Mouse (Mus musculus): ENCODE data around the gene Rab11a. TPM values are rescaled to one million over a fixed set of nuclear protein-coding genes. Genes with fewer than 3 reads are reported as not detected.
"Not testable (repeated sequence)": the region's sequence is repeated elsewhere in the genome, so short reads cannot be mapped to it uniquely, and the experiment has no call there.

The Rab11a gene
- polyA plus RNA-seq, 1 experiment from 2014 or later, result 408 TPM

GRCm38 (mm10) chr9:64693094-64693493, 44.5 kb downstream of the Rab11a start:
- Histone ChIP-seq H3K27me3 (ENCODE audit: control insufficient read depth, insufficient read depth, low read length) (no peaks in the 10 kb centered on the region), H3K36me3 (ENCODE audit: control insufficient read depth, insufficient read depth, low read length) (peaks cover 24% of the 10 kb centered on the region), H3K27ac (replicated peaks in 1 of 2; ENCODE audit: control insufficient read depth in 1 of 2, insufficient read depth in 1 of 2, low read depth in 2 of 2, low read length in 2 of 2) (no peak overlapping the region), H3K9ac (ENCODE audit: low read length) (no peak overlapping the region), H3K4me1 (ENCODE audit: control insufficient read depth in 2 of 2, insufficient read depth in 2 of 2, low read length in 2 of 2) (peaks cover 0 to 2% of the 10 kb centered on the region in 2 experiments; a peak in 1 of 4 replicates), H3K9me3 (ENCODE audit: control insufficient read depth, low read length) (no peaks in the 10 kb centered on the region), H3K4me2 (ENCODE audit: low read length) (no peak overlapping the region), H3K4me3 (ENCODE audit: control insufficient read depth in 1 of 2, insufficient read depth in 1 of 2, low read depth in 1 of 2, low read length in 2 of 2) (no peak overlapping the region)
- no peak for ATAC-seq (ENCODE audit: insufficient number of reproducible peaks, insufficient read depth, low FRiP score, low read depth)
- WGBS, result 78% methylated on average over 2 of the region's 2 CpGs

DNA sequence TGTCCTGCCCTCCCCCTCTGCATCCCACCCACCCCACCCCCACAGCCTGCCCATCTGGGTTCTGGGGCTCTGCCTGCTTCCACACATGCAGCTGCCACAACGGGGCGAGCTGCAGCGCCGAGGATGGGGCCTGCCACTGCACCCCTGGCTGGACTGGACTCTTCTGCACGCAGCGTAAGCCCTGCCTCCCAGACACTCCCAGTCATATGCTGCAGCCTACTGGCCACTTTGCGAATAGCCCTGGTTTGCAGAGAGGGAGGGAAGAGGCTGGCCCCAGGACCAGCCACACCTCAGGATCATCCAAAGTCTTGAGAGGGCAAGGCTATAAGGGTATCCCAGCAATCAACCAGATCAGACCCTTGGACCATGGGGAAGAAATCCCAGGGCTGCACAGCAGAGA, 46.4 kb downstream of the Rab11a start:
- ATAC-seq (ENCODE audit: insufficient number of reproducible peaks, insufficient read depth, low FRiP score, low read depth), result peak; percentile 36; the same call in 1 of the 2 replicates
- H3K27ac ChIP-seq (replicated peaks in 1 of 2; ENCODE audit: control insufficient read depth in 1 of 2, insufficient read depth in 1 of 2, low read depth in 2 of 2, low read length in 2 of 2), result no peak overlapping the region
- no peaks in the 10 kb centered on the region for H3K9me3 ChIP-seq (ENCODE audit: control insufficient read depth, low read length)
- H3K4me1 ChIP-seq (ENCODE audit: control insufficient read depth in 2 of 2, insufficient read depth in 2 of 2, low read length in 2 of 2), result peaks cover 0 to 2% of the 10 kb centered on the region in 2 experiments; a peak in 1 of 4 replicates
- no peaks in the 10 kb centered on the region for H3K27me3 ChIP-seq (ENCODE audit: control insufficient read depth, insufficient read depth, low read length)
- H3K36me3 ChIP-seq (ENCODE audit: control insufficient read depth, insufficient read depth, low read length), result peaks cover 22% of the 10 kb centered on the region
- H3K4me3 ChIP-seq (ENCODE audit: control insufficient read depth in 1 of 2, insufficient read depth in 1 of 2, low read depth in 1 of 2, low read length in 2 of 2), result no peak overlapping the region
- WGBS, result 10% methylated on average over 7 of the region's 7 CpGs
- H3K4me2 ChIP-seq (ENCODE audit: low read length), result no peak overlapping the region
- H3K9ac ChIP-seq (ENCODE audit: low read length), result no peak overlapping the region

GRCm38 (mm10) chr9:64690771-64691170, 46.8 kb downstream of the Rab11a start:
- no peak overlapping the region for H3K4me3 ChIP-seq (ENCODE audit: control insufficient read depth in 1 of 2, insufficient read depth in 1 of 2, low read depth in 1 of 2, low read length in 2 of 2)
- no peaks in the 10 kb centered on the region for H3K9me3 ChIP-seq (ENCODE audit: control insufficient read depth, low read length)
- no peaks in the 10 kb centered on the region for H3K27me3 ChIP-seq (ENCODE audit: control insufficient read depth, insufficient read depth, low read length)
- H3K27ac ChIP-seq (replicated peaks in 1 of 2; ENCODE audit: control insufficient read depth in 1 of 2, insufficient read depth in 1 of 2, low read depth in 2 of 2, low read length in 2 of 2), result no peak overlapping the region
- H3K4me1 ChIP-seq (ENCODE audit: control insufficient read depth in 2 of 2, insufficient read depth in 2 of 2, low read length in 2 of 2), result peaks cover 0 to 2% of the 10 kb centered on the region in 2 experiments; a peak in 1 of 4 replicates
- H3K4me2 ChIP-seq (ENCODE audit: low read length), result no peak overlapping the region
- H3K9ac ChIP-seq (ENCODE audit: low read length), result no peak overlapping the region
- peaks cover 22% of the 10 kb centered on the region for H3K36me3 ChIP-seq (ENCODE audit: control insufficient read depth, insufficient read depth, low read length)
- 83% methylated on average over 2 of the region's 2 CpGs for whole genome bisulfite sequencing
- ATAC-seq (ENCODE audit: insufficient number of reproducible peaks, insufficient read depth, low FRiP score, low read depth), result no peak

DNA sequence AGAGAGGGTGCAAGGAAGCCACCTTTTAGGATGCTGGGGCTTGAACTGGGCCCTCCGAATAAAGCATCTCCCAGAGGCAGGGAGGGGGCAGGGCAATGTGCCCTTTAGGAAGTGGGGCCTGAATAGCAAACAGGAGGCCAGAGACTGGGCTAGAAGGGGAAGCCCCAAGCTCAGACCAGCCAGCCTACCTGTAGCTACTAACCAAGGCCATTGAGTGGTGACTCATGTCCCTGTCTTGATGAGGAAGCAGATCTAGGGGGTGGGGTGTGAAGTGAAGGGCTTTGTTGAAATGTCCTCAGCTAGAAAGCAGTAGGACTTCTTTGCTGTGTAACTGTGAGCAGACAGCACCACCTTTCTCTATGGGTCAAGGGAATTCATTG, 49.6 kb downstream of the Rab11a start:
- H3K4me2 ChIP-seq (ENCODE audit: low read length), result no peak overlapping the region
- ATAC-seq (ENCODE audit: insufficient number of reproducible peaks, insufficient read depth, low FRiP score, low read depth), result no peak

DNA sequence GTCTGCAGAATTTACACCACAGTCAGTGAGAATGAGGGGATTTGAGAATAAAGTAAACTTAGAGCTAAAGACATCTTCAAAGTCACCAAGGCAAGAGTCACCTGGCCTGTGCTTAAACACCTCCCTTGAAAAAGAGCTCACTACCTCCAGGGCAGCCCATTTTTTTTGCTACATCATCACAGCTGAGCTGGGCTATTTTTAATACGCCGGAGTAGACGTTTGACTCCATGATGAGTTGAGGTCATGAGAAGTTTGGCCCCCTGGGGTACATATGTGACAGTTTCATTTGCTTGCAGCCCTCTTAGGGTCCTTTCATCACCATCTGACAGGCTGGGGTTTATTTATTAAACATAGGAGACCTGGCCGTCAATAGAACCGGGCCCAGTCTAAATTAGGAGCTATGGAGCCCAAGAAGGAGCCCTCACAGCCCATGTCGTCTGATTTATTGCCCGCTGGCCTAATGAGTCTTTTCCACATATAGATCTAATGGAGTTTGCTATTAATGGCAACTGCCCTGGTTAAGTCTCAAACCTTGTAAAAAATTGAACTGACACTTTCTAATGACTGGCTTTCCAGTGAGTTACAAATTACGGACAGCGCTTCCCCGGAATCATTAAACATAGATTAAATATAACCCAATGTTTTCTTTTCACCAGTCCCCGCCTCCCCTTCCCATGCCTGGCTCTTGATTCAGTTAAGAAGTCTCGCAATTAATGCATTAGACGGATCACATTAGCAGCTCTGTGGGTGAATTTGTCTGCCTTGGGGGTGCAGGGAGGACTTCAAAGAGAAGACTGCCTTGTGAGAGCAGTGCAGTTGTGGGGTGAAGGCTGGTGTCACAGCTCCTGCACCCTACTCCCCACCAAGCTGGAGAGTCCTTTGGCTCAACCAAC, 50.2 kb downstream of the Rab11a start:
- H3K27me3 ChIP-seq (ENCODE audit: control insufficient read depth, insufficient read depth, low read length), result no peaks in the 10 kb centered on the region
- H3K27ac ChIP-seq (replicated peaks in 1 of 2; ENCODE audit: control insufficient read depth in 1 of 2, insufficient read depth in 1 of 2, low read depth in 2 of 2, low read length in 2 of 2), result no peak overlapping the region
- peaks cover 0 to 2% of the 10 kb centered on the region in 2 experiments; a peak in 1 of 4 replicates for H3K4me1 ChIP-seq (ENCODE audit: control insufficient read depth in 2 of 2, insufficient read depth in 2 of 2, low read length in 2 of 2)
- no peaks in the 10 kb centered on the region for H3K9me3 ChIP-seq (ENCODE audit: control insufficient read depth, low read length)
- H3K4me2 ChIP-seq (ENCODE audit: low read length), result no peak overlapping the region
- ATAC-seq (ENCODE audit: insufficient number of reproducible peaks, insufficient read depth, low FRiP score, low read depth), result no peak
- H3K36me3 ChIP-seq (ENCODE audit: control insufficient read depth, insufficient read depth, low read length), result no peaks in the 10 kb centered on the region
- WGBS, result 73% methylated on average over 13 of the region's 13 CpGs
- no peak overlapping the region for H3K4me3 ChIP-seq (ENCODE audit: control insufficient read depth in 1 of 2, insufficient read depth in 1 of 2, low read depth in 1 of 2, low read length in 2 of 2)
- no peak overlapping the region for H3K9ac ChIP-seq (ENCODE audit: low read length)

More for the DNA sequence above, 49.6 kb downstream of the Rab11a start:
- no peak overlapping the region for H3K9ac ChIP-seq (ENCODE audit: low read length)
- no peaks in the 10 kb centered on the region for H3K9me3 ChIP-seq (ENCODE audit: control insufficient read depth, low read length)
- H3K4me1 ChIP-seq (ENCODE audit: control insufficient read depth in 2 of 2, insufficient read depth in 2 of 2, low read length in 2 of 2), result peaks cover 0 to 2% of the 10 kb centered on the region in 2 experiments; a peak in 1 of 4 replicates
- H3K27ac ChIP-seq (replicated peaks in 1 of 2; ENCODE audit: control insufficient read depth in 1 of 2, insufficient read depth in 1 of 2, low read depth in 2 of 2, low read length in 2 of 2), result no peak overlapping the region
- no peak overlapping the region for H3K4me3 ChIP-seq (ENCODE audit: control insufficient read depth in 1 of 2, insufficient read depth in 1 of 2, low read depth in 1 of 2, low read length in 2 of 2)
- H3K36me3 ChIP-seq (ENCODE audit: control insufficient read depth, insufficient read depth, low read length), result no peaks in the 10 kb centered on the region
- H3K27me3 ChIP-seq (ENCODE audit: control insufficient read depth, insufficient read depth, low read length), result no peaks in the 10 kb centered on the region
- WGBS, result 48% methylated on average over 1 of the region's 1 CpGs

- not testable (repeated sequence) for ATAC-seq (ENCODE audit: insufficient number of reproducible peaks, insufficient read depth, low FRiP score, low read depth); H3K4me3 ChIP-seq (ENCODE audit: control insufficient read depth in 1 of 2, insufficient read depth in 1 of 2, low read depth in 1 of 2, low read length in 2 of 2); H3K36me3 ChIP-seq (ENCODE audit: control insufficient read depth, insufficient read depth, low read length); H3K4me1 ChIP-seq (ENCODE audit: control insufficient read depth in 2 of 2, insufficient read depth in 2 of 2, low read length in 2 of 2); H3K27me3 ChIP-seq (ENCODE audit: control insufficient read depth, insufficient read depth, low read length); H3K9me3 ChIP-seq (ENCODE audit: control insufficient read depth, low read length); H3K4me2 ChIP-seq (ENCODE audit: low read length); H3K27ac ChIP-seq (replicated peaks in 1 of 2; ENCODE audit: control insufficient read depth in 1 of 2, insufficient read depth in 1 of 2, low read depth in 2 of 2, low read length in 2 of 2); H3K9ac ChIP-seq (ENCODE audit: low read length)
- 30% methylated on average over 9 of the region's 11 CpGs for WGBS
Observed at GRCm38 (mm10) chr9:64671341-64672319, 65.9 kb downstream of the Rab11a start.

- 74% methylated on average over 2 of the region's 2 CpGs for WGBS
- Histone ChIP-seq H3K27ac (replicated peaks in 1 of 2; ENCODE audit: control insufficient read depth in 1 of 2, insufficient read depth in 1 of 2, low read depth in 2 of 2, low read length in 2 of 2) (no peak overlapping the region), H3K4me1 (ENCODE audit: control insufficient read depth in 2 of 2, insufficient read depth in 2 of 2, low read length in 2 of 2) (no peaks in the 10 kb centered on the region), H3K9me3 (ENCODE audit: control insufficient read depth, low read length) (no peaks in the 10 kb centered on the region), H3K36me3 (ENCODE audit: control insufficient read depth, insufficient read depth, low read length) (no peaks in the 10 kb centered on the region), H3K4me3 (ENCODE audit: control insufficient read depth in 1 of 2, insufficient read depth in 1 of 2, low read depth in 1 of 2, low read length in 2 of 2) (no peak overlapping the region), H3K27me3 (ENCODE audit: control insufficient read depth, insufficient read depth, low read length) (no peaks in the 10 kb centered on the region), H3K9ac (ENCODE audit: low read length) (no peak overlapping the region), H3K4me2 (ENCODE audit: low read length) (no peak overlapping the region)
- ATAC-seq (ENCODE audit: insufficient number of reproducible peaks, insufficient read depth, low FRiP score, low read depth), result no peak
Observed at GRCm38 (mm10) chr9:64668001-64668400, 69.6 kb downstream of the Rab11a start.
